Comparison of ENCODE assay signal across 18 mouse cellular contexts in the genomic region with DNA sequence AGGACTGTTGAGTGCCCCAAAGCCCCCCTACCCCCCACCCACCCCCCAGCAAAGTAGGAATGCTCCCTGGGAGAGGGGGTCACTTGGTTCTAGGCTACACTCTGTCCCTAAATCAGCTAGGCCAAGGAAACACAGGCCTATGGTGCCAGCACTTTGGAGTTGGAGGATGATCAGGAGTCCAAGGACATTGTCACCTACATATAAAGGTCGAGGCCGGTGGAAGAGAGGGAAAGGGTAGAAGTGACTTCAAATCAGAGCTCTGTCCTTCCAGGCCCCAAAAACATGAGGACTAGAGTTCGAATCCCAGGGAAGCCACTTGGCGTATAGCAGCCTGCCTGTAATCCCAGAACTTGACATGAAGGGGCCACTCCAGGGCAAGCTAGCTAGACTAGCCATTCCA.
A peak's percentile ranks its signal among the peaks of the same experiment; 100 is the strongest.
DNase-seq lines count a peak whose midpoint lies in the region; ATAC-seq and TF ChIP-seq lines count a peak whose summit lies in the region.
"Had no signal": no experiment of that assay in that cellular context is flagged by ENCODE, and none has a peak within 500 bp of the region (broad histone marks: within the 10 kb centered on the region; RNA-seq: fewer than 3 reads in every experiment).

No protein-coding gene starts in this region.

- H3K4me2 ChIP-seq in stomach, embryonic 16.5 days (ENCODE audit: low read depth, low read length), result no peak overlapping the region
- no peak overlapping the region for H3K4me2 ChIP-seq in stomach, postnatal 0 days (replicated peaks; ENCODE audit: low read depth)
- H3K4me2 ChIP-seq: embryonic facial prominence, embryonic 15.5 days; heart, embryonic 12.5 days; hindbrain, embryonic 15.5 days had no signal

- H3K9me3 ChIP-seq in stomach, embryonic 16.5 days (replicated peaks; ENCODE audit: control insufficient read depth, low read length), result no peaks in the 10 kb centered on the region
- H3K9me3 ChIP-seq in stomach, postnatal 0 days (ENCODE audit: control insufficient read depth, low read length), result no peaks in the 10 kb centered on the region
- H3K9me3 ChIP-seq in limb, embryonic 10.5 days (replicated peaks), result no peaks in the 10 kb centered on the region
- H3K9me3 ChIP-seq: embryonic facial prominence, embryonic 15.5 days; heart, embryonic 12.5 days; hindbrain, embryonic 15.5 days had no signal

- no peaks in the 10 kb centered on the region for H3K79me2 ChIP-seq in liver, adult 2 months (ENCODE audit: control insufficient read depth, insufficient read depth, low read length)

- no peaks in the 10 kb centered on the region for H3K36me3 ChIP-seq in liver, adult 2 months (ENCODE audit: control insufficient read depth, insufficient read depth, low read length)
- no peaks in the 10 kb centered on the region for H3K36me3 ChIP-seq in stomach, embryonic 16.5 days (ENCODE audit: control insufficient read depth, insufficient read depth, low read length)
- H3K36me3 ChIP-seq in stomach, postnatal 0 days (ENCODE audit: control insufficient read depth, insufficient read depth, low read length), result no peaks in the 10 kb centered on the region
- no peaks in the 10 kb centered on the region for H3K36me3 ChIP-seq in limb, embryonic 10.5 days
- H3K36me3 ChIP-seq: embryonic facial prominence, embryonic 15.5 days; heart, embryonic 12.5 days; hindbrain, embryonic 15.5 days had no signal

- H3K4me1 ChIP-seq in liver, adult 2 months (ENCODE audit: control insufficient read depth, insufficient read depth, low read length), result peaks cover 6% of the 10 kb centered on the region
- H3K4me1 ChIP-seq in stomach, embryonic 16.5 days (ENCODE audit: control insufficient read depth, insufficient read depth, low read length), result peaks cover 24% of the 10 kb centered on the region
- no peaks in the 10 kb centered on the region for H3K4me1 ChIP-seq in stomach, postnatal 0 days (replicated peaks; ENCODE audit: control insufficient read depth, insufficient read depth)
- H3K4me1 ChIP-seq in limb, embryonic 10.5 days, result peaks cover 53% of the 10 kb centered on the region

- H3K9ac ChIP-seq in liver, adult 2 months (ENCODE audit: low read depth, low read length), result no peak overlapping the region
- peak overlapping the region; percentile 26; the same call in 1 of the 2 replicates for H3K9ac ChIP-seq in stomach, embryonic 16.5 days (ENCODE audit: low read length)
- no peak overlapping the region for H3K9ac ChIP-seq in stomach, postnatal 0 days (ENCODE audit: low read length)
- H3K9ac ChIP-seq: embryonic facial prominence, embryonic 15.5 days; heart, embryonic 12.5 days; hindbrain, embryonic 15.5 days had no signal

- peaks cover 5% of the 10 kb centered on the region; the same call in 1 of the 2 replicates for H3K27me3 ChIP-seq in liver, adult 2 months (ENCODE audit: control insufficient read depth, insufficient read depth, low read length)
- no peaks in the 10 kb centered on the region for H3K27me3 ChIP-seq in stomach, embryonic 16.5 days (ENCODE audit: control insufficient read depth, insufficient read depth, low read length)
- H3K27me3 ChIP-seq in stomach, postnatal 0 days (ENCODE audit: control insufficient read depth, insufficient read depth, low read length), result no peaks in the 10 kb centered on the region
- no peaks in the 10 kb centered on the region for H3K27me3 ChIP-seq in limb, embryonic 10.5 days (ENCODE audit: low read depth, poor library complexity, severe bottlenecking)
- H3K27me3 ChIP-seq: embryonic facial prominence, embryonic 15.5 days; heart, embryonic 12.5 days; hindbrain, embryonic 15.5 days; Patski had no signal

- no peak for TF ChIP-seq CTCF in liver, adult 2 months (IDR thresholded peaks at IDR 0.05; ENCODE audit: low read depth, low read length)
- no peak for TF ChIP-seq CTCF in stomach, postnatal 0 days (IDR thresholded peaks at IDR 0.05; ENCODE audit: low read depth)

- no peak overlapping the region for H3K4me3 ChIP-seq in liver, adult 2 months (ENCODE audit: insufficient read depth, low read depth, low read length)
- no peak overlapping the region for H3K4me3 ChIP-seq in stomach, embryonic 16.5 days (replicated peaks; ENCODE audit: low read length)
- H3K4me3 ChIP-seq in stomach, postnatal 0 days (ENCODE audit: low read depth, low read length), result no peak overlapping the region
- H3K4me3 ChIP-seq in limb, embryonic 10.5 days, result no peak overlapping the region
- H3K4me3 ChIP-seq: embryonic facial prominence, embryonic 15.5 days; erythroblast, embryonic 14.5 days; heart, embryonic 12.5 days; hindbrain, embryonic 15.5 days had no signal

- no peak for TF ChIP-seq POLR2A in liver, adult 2 months (IDR thresholded peaks at IDR 0.05; ENCODE audit: extremely low read depth, insufficient read depth, low read length)

- no peak for ATAC-seq in stomach, embryonic 16.5 days (ENCODE audit: insufficient read depth, low FRiP score)
- no peak for ATAC-seq in stomach, postnatal 0 days (ENCODE audit: low FRiP score, low TSS enrichment)
- ATAC-seq: forebrain, embryonic 16.5 days; Patski had no signal

- TF ChIP-seq EP300 in stomach, postnatal 0 days (optimal IDR thresholded peaks at IDR 0.05), result no peak

- 79% methylated on average over 4 of the region's 4 CpGs for WGBS in liver, adult 2 months
- 88% methylated on average over 4 of the region's 4 CpGs for WGBS in stomach, embryonic 16.5 days
- WGBS in stomach, postnatal 0 days, result 84% methylated on average over 4 of the region's 4 CpGs
- WGBS in limb, embryonic 10.5 days, result 94% methylated on average over 4 of the region's 4 CpGs

- DNase-seq in adrenal gland, adult 8-10 months, result peak; percentile 46
- DNase-seq in adrenal gland, adult 18-20 months (ENCODE audit: low spot score in 2 of 2), result no peak
- peak; percentile 14 for DNase-seq in liver, adult 2 months (ENCODE audit: extremely low read depth, low read depth, low spot score)
- DNase-seq in liver, result no peak
- no peak for DNase-seq in stomach, postnatal 0 days (ENCODE audit: low spot score)
- DNase-seq in limb, embryonic 10.5 days (ENCODE audit: low spot score), result no peak
- DNase-seq in urinary bladder, postnatal 10 days (ENCODE audit: low spot score), result no peak
- DNase-seq: cerebellum, adult 2 months; gastrocnemius, postnatal 10 days; heart, adult 18-20 months; kidney, adult 11 months had no signal

- no peak overlapping the region for H3K27ac ChIP-seq in liver, adult 2 months (replicated peaks; ENCODE audit: insufficient read depth, low read depth, low read length)
- peak overlapping the region; percentile 43; the same call in 1 of the 2 replicates for H3K27ac ChIP-seq in stomach, embryonic 16.5 days (ENCODE audit: low read length)
- H3K27ac ChIP-seq in stomach, postnatal 0 days (replicated peaks), result no peak overlapping the region
- peak overlapping the region; percentile 43 for H3K27ac ChIP-seq in limb, embryonic 10.5 days
- H3K27ac ChIP-seq: embryonic facial prominence, embryonic 15.5 days; hindbrain, embryonic 15.5 days had no signal

Comparison
In these comparisons a context has a peak if more than half of its experiments do, and no peak if none do; other contexts are left out.
1. DNase-seq: peak in adrenal gland, adult 8-10 months (single experiment) and liver, adult 2 months (single experiment); none in adrenal gland, adult 18-20 months (0 of 2), liver (single experiment), stomach, postnatal 0 days (single experiment), limb, embryonic 10.5 days (single experiment) and urinary bladder, postnatal 10 days (single experiment).
2. H3K27ac ChIP-seq: peak in stomach, embryonic 16.5 days (single experiment) and limb, embryonic 10.5 days (single experiment); none in liver, adult 2 months (single experiment) and stomach, postnatal 0 days (single experiment).